Mouse (Mus musculus): ENCODE results near the gene Hmbs. TPM values are rescaled to one million over a fixed set of nuclear protein-coding genes. Genes with fewer than 3 reads are reported as not detected.
A peak's percentile ranks its signal among the peaks of the same experiment; 100 is the strongest.

The Hmbs gene
- total and polyA plus RNA-seq, 3 experiments, result 65.1 to 74.0 (median 73.7) TPM

DNA sequence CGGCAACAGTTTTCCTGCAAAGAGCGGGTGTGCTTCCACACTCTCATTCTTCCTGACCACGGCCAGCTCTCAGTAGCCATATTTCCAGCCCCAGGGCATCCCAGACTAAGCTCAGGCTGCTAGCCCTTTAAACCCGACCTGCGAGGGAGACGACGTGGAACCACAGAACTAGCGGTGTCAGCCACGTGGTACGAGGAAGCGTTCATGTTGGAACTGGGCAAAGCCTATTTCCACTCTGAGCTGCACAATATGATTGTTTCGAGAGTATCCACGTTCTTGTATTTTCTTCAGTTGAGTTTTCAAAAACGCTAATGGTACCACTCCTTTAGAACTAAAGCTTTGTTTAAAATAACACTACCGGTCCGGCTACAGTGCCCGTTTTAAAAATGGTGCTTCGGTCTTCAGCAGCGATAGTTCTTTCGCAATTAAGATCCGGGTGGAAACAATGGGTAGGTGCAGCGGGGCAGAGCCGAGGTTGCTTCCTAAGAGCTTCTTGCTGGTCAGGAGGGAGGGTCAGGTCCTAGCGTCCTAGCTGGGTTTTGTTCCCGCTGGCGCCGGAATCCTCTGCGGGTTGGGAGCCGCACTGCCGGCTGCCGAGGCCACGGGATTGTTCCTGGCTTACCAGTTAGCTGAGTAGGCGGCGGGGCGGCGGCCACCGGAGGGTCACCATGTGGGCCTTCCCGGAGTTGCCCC is 17.5 kb downstream of the Hmbs start:
- in situ Hi-C loops (cut with MboI; ENCODE audit: low pct_ligation_motif_present, low pct_unique_long_range_greater_than_20kb, low sequenced_read_pairs) (no loop called here), dilution Hi-C loops (cut with MboI; ENCODE audit: extremely low pct_ligation_motif_present, extremely low pct_unique_long_range_greater_than_20kb, low sequenced_read_pairs) (no loop called here)
- peaks cover 4 to 43% of the 10 kb centered on the region in 2 experiments for H3K4me1 ChIP-seq (ENCODE audit: control insufficient read depth in 1 of 2, insufficient read depth in 2 of 2)
- H3K79me2 ChIP-seq (replicated peaks; ENCODE audit: control insufficient read depth, extremely low read depth, insufficient read depth, poor library complexity, severe bottlenecking), result peaks cover 7% of the 10 kb centered on the region; the same call in 1 of the 2 replicates
- H3K9ac ChIP-seq (ENCODE audit: insufficient read depth, low read depth), result peak overlapping the region; percentile 81
- peaks cover 17 to 34% of the 10 kb centered on the region in 2 experiments for H3K36me3 ChIP-seq (replicated peaks in 1 of 2; ENCODE audit: control insufficient read depth in 1 of 2, insufficient read depth in 1 of 2, low read length in 1 of 2)
- peak overlapping the region; percentile 83 to 92 (median 85) for H3K4me3 ChIP-seq (replicated peaks in 1 of 3; ENCODE audit: low read depth in 2 of 3, low read length in 2 of 3, poor library complexity in 1 of 3)
- TF ChIP-seq MAFK (IDR thresholded peaks at IDR 0.05; ENCODE audit: insufficient replicate concordance, low read length), result no peak
- TF ChIP-seq POLR2A (IDR thresholded peaks at IDR 0.05; ENCODE audit: low read depth, low read length), result peak; percentile 62
- TF ChIP-seq RCOR1 (conservative IDR thresholded peaks at IDR 0.05; ENCODE audit: low read depth, low read length), result 0 out of 2 replicates have a peak, but pooled peaks have one; percentile 47
- peak; percentile 49 for TF ChIP-seq IRF4 (IDR thresholded peaks at IDR 0.05; ENCODE audit: low read depth, low read length)
- TF ChIP-seq ZNF384 (IDR thresholded peaks at IDR 0.05; ENCODE audit: low read depth, low read length), result no peak; the same call in 1 of the 2 replicates
- no peak for TF ChIP-seq PAX5 (IDR thresholded peaks at IDR 0.05; ENCODE audit: low read length)
- peak; percentile 98 for TF ChIP-seq MXI1 (IDR thresholded peaks at IDR 0.05; ENCODE audit: low read depth, low read length)
- TF ChIP-seq SMC3 (IDR thresholded peaks at IDR 0.05; ENCODE audit: low read depth, low read length), result no peak
- TF ChIP-seq ZMIZ1 (IDR thresholded peaks at IDR 0.05; ENCODE audit: low read depth, low read length), result no peak
- TF ChIP-seq SIN3A (IDR thresholded peaks at IDR 0.05; ENCODE audit: low read length), result peak; percentile 96
- peak; percentile 94; the same call in 1 of the 2 replicates for TF ChIP-seq KAT2A (IDR thresholded peaks at IDR 0.05; ENCODE audit: insufficient replicate concordance, low read length)
- TF ChIP-seq MEF2A (IDR thresholded peaks at IDR 0.05; ENCODE audit: borderline replicate concordance, low read depth, low read length), result peak; percentile 54; the same call in 1 of the 2 replicates
- TF ChIP-seq MAZ (IDR thresholded peaks at IDR 0.05; ENCODE audit: low read depth, low read length), result no peak; the same call in 1 of the 2 replicates
- TF ChIP-seq JUND (conservative IDR thresholded peaks at IDR 0.05; ENCODE audit: low read depth, low read length), result no peak
- TF ChIP-seq ZKSCAN1 (IDR thresholded peaks at IDR 0.05; ENCODE audit: borderline replicate concordance, low read depth, low read length), result no peak
- peak; percentile 99 for TF ChIP-seq MAX (IDR thresholded peaks at IDR 0.05; ENCODE audit: low read length)
- peak; percentile 69 for TF ChIP-seq USF2 (conservative IDR thresholded peaks at IDR 0.05; ENCODE audit: low read depth, low read length)
- no peak; the same call in 1 of the 2 replicates for TF ChIP-seq NELFE (IDR thresholded peaks at IDR 0.05; ENCODE audit: low read depth, low read length)
- no peak for TF ChIP-seq CTCF (conservative IDR thresholded peaks at IDR 0.05 in 1 of 2, IDR thresholded peaks at IDR 0.05 in 1 of 2; ENCODE audit: low read depth in 2 of 2, low read length in 2 of 2)
- peak; percentile 79 for TF ChIP-seq TBP (conservative IDR thresholded peaks at IDR 0.05; ENCODE audit: low read depth, low read length)
- TF ChIP-seq JUN (IDR thresholded peaks at IDR 0.05; ENCODE audit: insufficient read depth, low read depth, low read length), result no peak
- no peak for TF ChIP-seq ZC3H11A (IDR thresholded peaks at IDR 0.05; ENCODE audit: low read depth, low read length)
- TF ChIP-seq CHD2 (IDR thresholded peaks at IDR 0.05; ENCODE audit: low read length), result peak; percentile 67; the same call in 1 of the 2 replicates
- peak; percentile 100 for TF ChIP-seq MYC (IDR thresholded peaks at IDR 0.05; ENCODE audit: low read depth, low read length)
- TF ChIP-seq GABPA (IDR thresholded peaks at IDR 0.05; ENCODE audit: insufficient replicate concordance, low read depth, low read length), result peak; percentile 37; the same call in 1 of the 2 replicates
- TF ChIP-seq HCFC1 (IDR thresholded peaks at IDR 0.05; ENCODE audit: low read depth, low read length), result peak; percentile 97
- peak; percentile 56; the same call in 1 of the 2 replicates for TF ChIP-seq TCF12 (IDR thresholded peaks at IDR 0.05; ENCODE audit: low read depth, low read length)
- peak; percentile 73 for TF ChIP-seq ELF1 (IDR thresholded peaks at IDR 0.05; ENCODE audit: low read depth, low read length)
- TF ChIP-seq EP300 (IDR thresholded peaks at IDR 0.05; ENCODE audit: low read length), result no peak
- TF ChIP-seq NRF1 (IDR thresholded peaks at IDR 0.05; ENCODE audit: low read depth, low read length), result peak; percentile 80
- no peak for TF ChIP-seq BHLHE40 (IDR thresholded peaks at IDR 0.05; ENCODE audit: low read depth, low read length)
- TF ChIP-seq USF1 (IDR thresholded peaks at IDR 0.05; ENCODE audit: low read depth, low read length), result peak; percentile 83
- 0 out of 2 replicates have a peak, but pooled peaks have one; percentile 61 for TF ChIP-seq E2F4 (IDR thresholded peaks at IDR 0.05; ENCODE audit: insufficient replicate concordance, low read depth, low read length)
- no peak for TF ChIP-seq POLR2AphosphoS2 (IDR thresholded peaks at IDR 0.05; ENCODE audit: low read depth, low read length)
- TF ChIP-seq RAD21 (IDR thresholded peaks at IDR 0.05; ENCODE audit: low read depth, low read length), result no peak
- no peak for TF ChIP-seq ETS1 (conservative IDR thresholded peaks at IDR 0.05; ENCODE audit: low read depth, low read length)
- TF ChIP-seq UBTF (IDR thresholded peaks at IDR 0.05; ENCODE audit: low read depth, low read length), result peak; percentile 71; the same call in 1 of the 2 replicates
- TF ChIP-seq CHD1 (IDR thresholded peaks at IDR 0.05; ENCODE audit: low read depth, low read length), result no peak
- H3K9me3 ChIP-seq (replicated peaks; ENCODE audit: low read length), result no peaks in the 10 kb centered on the region
- H3K4me2 ChIP-seq (ENCODE audit: insufficient read depth, low read depth, poor library complexity, severe bottlenecking), result peak overlapping the region; percentile 93
- peak; percentile 80 for DNase-seq (ENCODE audit: extremely low read depth)
- H3K27me3 ChIP-seq (replicated peaks), result peaks cover 2% of the 10 kb centered on the region
- peak overlapping the region; percentile 67 for H3K27ac ChIP-seq (ENCODE audit: insufficient read depth, low read depth)

All from CH12.LX (cell line).